Mouse (Mus musculus) left cerebral cortex, postnatal 14 days (tissue): ENCODE measurements around the gene Liph. TPM values are rescaled to one million over a fixed set of nuclear protein-coding genes. Genes with fewer than 3 reads are reported as not detected.

Experiments used
- total RNA-seq, 2 experiments: library from RNA; stranded (reverse); gene quantifications; 2 replicates each; pipeline ENCODE4 v1.2.3; 2021

The Liph gene
- total RNA-seq, 2 experiments from 2014 or later = 0.48 to 0.57 TPM

Other genes with a start within 250 kb of the Liph start
- 1 to 10 TPM; 1.3 to 1.4 TPM for gene Ehhadh, start 207.9 kb downstream of the Liph start, total RNA-seq
- 10 to 100 TPM; 13.0 to 13.5 TPM for gene Map3k13, start 201.3 kb downstream of the Liph start, total RNA-seq
- 10 to 100 TPM; 15.9 to 17.5 TPM for gene Tmem41a, start 48.1 kb downstream of the Liph start, total RNA-seq
- 100 to 1,000 TPM in 1 of 2 experiments, 10 to 100 TPM in 1; 99.7 to 111 TPM for gene Senp2, start 13.8 kb upstream of the Liph start, total RNA-seq
- gene Igf2bp2, start 167.6 kb upstream of the Liph start, total RNA-seq = 1 to 10 TPM; 1.8 to 3.6 TPM